Mouse (Mus musculus) MEL (cell line): ENCODE results near the gene Dcakd. TPM values are rescaled to one million over a fixed set of nuclear protein-coding genes. Genes with fewer than 3 reads are reported as not detected.

Experiments
- DNase-seq: peaks from one replicate; pipeline ENCODE4 v3.0.0; 2011; ENCODE audit warnings: low read depth, low spot score
- H3K27ac ChIP-seq: 2 replicates; pipeline ENCODE4 v1.5.1; 2012; ENCODE audit warnings: low read depth, mild to moderate bottlenecking, control low read depth, low read length, moderate library complexity; ENCODE audit not compliant: control insufficient read depth
- H3K27me3 ChIP-seq, 2 experiments: fragments of 150-350 bp in 1 of 2; sonication (generic) in 1 of 2; 2 replicates each; pipeline ENCODE4 v1.6.1; 2012; ENCODE audit warnings: low read length in 2 of 2, mild to moderate bottlenecking in 2 of 2, improper control_type of control experiment in 1 of 2, moderate library complexity in 1 of 2; ENCODE audit not compliant: insufficient read depth in 2 of 2, control insufficient read depth in 1 of 2
- H3K36me3 ChIP-seq, 2 experiments: 2 replicates each; pipeline ENCODE4 v1.6.1; 2012 to 2014; ENCODE audit warnings: low read length in 2 of 2, improper control_type of control experiment in 1 of 2, inconsistent platforms in 1 of 2, mild to moderate bottlenecking in 1 of 2; ENCODE audit not compliant: insufficient read depth in 2 of 2, control insufficient read depth in 1 of 2
- H3K4me1 ChIP-seq, 2 experiments: fragments of 150-350 bp in 1 of 2; sonication (generic) in 1 of 2; 2 replicates each; pipeline ENCODE4 v1.6.1; 2012; ENCODE audit warnings: low read length in 2 of 2, improper control_type of control experiment in 1 of 2, mild to moderate bottlenecking in 1 of 2; ENCODE audit not compliant: insufficient read depth in 2 of 2, control insufficient read depth in 1 of 2
- H3K4me3 ChIP-seq, 2 experiments: fragments of 150-350 bp in 1 of 2; sonication (generic) in 1 of 2; 2 replicates each; pipeline ENCODE4 v1.5.1; 2012; ENCODE audit warnings: low read depth in 2 of 2, low read length in 2 of 2, mild to moderate bottlenecking in 2 of 2, moderate library complexity in 2 of 2, control low read depth in 1 of 2, improper control_type of control experiment in 1 of 2; ENCODE audit not compliant: control insufficient read depth in 1 of 2, insufficient read depth in 1 of 2
- H3K79me2 ChIP-seq: 2 replicates; pipeline ENCODE4 v1.6.1; 2012; ENCODE audit warnings: mild to moderate bottlenecking, low read length, moderate library complexity; ENCODE audit not compliant: control insufficient read depth, poor library complexity, insufficient read depth
- H3K9ac ChIP-seq: 2 replicates; pipeline ENCODE4 v1.6.1; 2012; ENCODE audit warnings: low read depth, mild to moderate bottlenecking, control low read depth, low read length, moderate library complexity; ENCODE audit not compliant: control insufficient read depth, poor library complexity, severe bottlenecking
- H3K9me3 ChIP-seq: fragments of 150-350 bp; sonication (generic); replicated peaks from 2 replicates; pipeline ENCODE4 v1.6.1; 2012; ENCODE audit warnings: mild to moderate bottlenecking, low read length, improper control_type of control experiment, moderate library complexity; ENCODE audit not compliant: insufficient read depth
- BHLHE40 ChIP-seq: IDR thresholded peaks from 2 replicates; pipeline ENCODE4 v1.6.1; 2012; ENCODE audit warnings: low read depth, mild to moderate bottlenecking, inconsistent platforms, low read length, improper control_type of control experiment, borderline replicate concordance
- CHD1 ChIP-seq: IDR thresholded peaks from 2 replicates; pipeline ENCODE4 v1.6.1; 2012; ENCODE audit warnings: low read depth, mild to moderate bottlenecking, inconsistent platforms, low read length, improper control_type of control experiment
- EP300 ChIP-seq, 2 experiments: IDR thresholded peaks; 2 replicates each; pipeline ENCODE4 v1.6.1; 2011; ENCODE audit warnings: improper control_type of control experiment in 2 of 2, low read length in 2 of 2, low read depth in 1 of 2, mild to moderate bottlenecking in 1 of 2
- GATA1 ChIP-seq: IDR thresholded peaks from 2 replicates; pipeline ENCODE4 v1.6.1; 2011; ENCODE audit warnings: low read depth, low read length, improper control_type of control experiment
- HCFC1 ChIP-seq: IDR thresholded peaks from 2 replicates; pipeline ENCODE4 v1.6.1; 2012; ENCODE audit warnings: low read depth, mild to moderate bottlenecking, inconsistent platforms, low read length, improper control_type of control experiment, moderate library complexity
- JUND ChIP-seq: IDR thresholded peaks from 2 replicates; pipeline ENCODE4 v1.6.1; 2011; ENCODE audit warnings: low read depth, mild to moderate bottlenecking, improper control_type of control experiment, low read length
- MAX ChIP-seq: IDR thresholded peaks from 2 replicates; pipeline ENCODE4 v1.6.1; 2011; ENCODE audit warnings: low read length, improper control_type of control experiment
- MAZ ChIP-seq: IDR thresholded peaks from 2 replicates; pipeline ENCODE4 v1.6.1; 2012; ENCODE audit warnings: low read depth, mild to moderate bottlenecking, inconsistent platforms, low read length, improper control_type of control experiment
- MEF2A ChIP-seq: IDR thresholded peaks from 2 replicates; pipeline ENCODE4 v1.6.1; 2014; ENCODE audit warnings: low read depth, mild to moderate bottlenecking, inconsistent platforms, low read length, improper control_type of control experiment; ENCODE audit not compliant: poor library complexity, insufficient replicate concordance, severe bottlenecking; ENCODE audit errors: extremely low read depth
- MYB ChIP-seq: IDR thresholded peaks from 2 replicates; pipeline ENCODE4 v1.6.1; 2011; ENCODE audit warnings: mild to moderate bottlenecking, low read depth, low read length, improper control_type of control experiment
- NRF1 ChIP-seq: IDR thresholded peaks from 2 replicates; pipeline ENCODE4 v1.6.1; 2014; ENCODE audit warnings: low read depth, mild to moderate bottlenecking, inconsistent platforms, low read length, improper control_type of control experiment, moderate library complexity; ENCODE audit not compliant: poor library complexity, insufficient read depth, severe bottlenecking
- POLR2A ChIP-seq, 2 experiments: IDR thresholded peaks; 2 replicates each; pipeline ENCODE4 v1.6.1; 2011 to 2012; ENCODE audit warnings: low read length in 2 of 2, mild to moderate bottlenecking in 2 of 2, control low read depth in 1 of 2, improper control_type of control experiment in 1 of 2, low read depth in 1 of 2, moderate library complexity in 1 of 2; ENCODE audit not compliant: control insufficient read depth in 1 of 2, insufficient read depth in 1 of 2, poor library complexity in 1 of 2
- SIN3A ChIP-seq: IDR thresholded peaks from 2 replicates; pipeline ENCODE4 v1.6.1; 2012; ENCODE audit warnings: low read length, improper control_type of control experiment, inconsistent platforms
- TBP ChIP-seq: IDR thresholded peaks from 2 replicates; pipeline ENCODE4 v1.8.0; 2011; ENCODE audit warnings: low read depth, low read length, improper control_type of control experiment
- TCF12 ChIP-seq: IDR thresholded peaks from 2 replicates; pipeline ENCODE4 v1.6.1; 2014; ENCODE audit warnings: low read depth, mild to moderate bottlenecking, inconsistent platforms, low read length, improper control_type of control experiment, moderate library complexity
- USF1 ChIP-seq: IDR thresholded peaks from 2 replicates; pipeline ENCODE4 v1.6.1; 2014; ENCODE audit warnings: low read depth, mild to moderate bottlenecking, inconsistent platforms, low read length, improper control_type of control experiment, moderate library complexity
- USF2 ChIP-seq, 2 experiments: IDR thresholded peaks; 2 replicates each; pipeline ENCODE4 v1.6.1; 2011 to 2012; ENCODE audit warnings: improper control_type of control experiment in 2 of 2, low read length in 2 of 2, borderline replicate concordance in 1 of 2, inconsistent platforms in 1 of 2, low read depth in 1 of 2, mild to moderate bottlenecking in 1 of 2; ENCODE audit not compliant: insufficient read depth in 1 of 2
- ZC3H11A ChIP-seq: IDR thresholded peaks from 2 replicates; pipeline ENCODE4 v1.6.1; 2012; ENCODE audit warnings: low read depth, mild to moderate bottlenecking, inconsistent platforms, low read length, improper control_type of control experiment
- ZKSCAN1 ChIP-seq: IDR thresholded peaks from 2 replicates; pipeline ENCODE4 v1.6.1; 2012; ENCODE audit warnings: low read depth, mild to moderate bottlenecking, inconsistent platforms, low read length, improper control_type of control experiment, moderate library complexity
- ZNF384 ChIP-seq: IDR thresholded peaks from 2 replicates; pipeline ENCODE4 v1.6.1; 2012; ENCODE audit warnings: low read depth, mild to moderate bottlenecking, inconsistent platforms, low read length, improper control_type of control experiment
- polyA plus RNA-seq, 2 experiments: library from polyadenylated mRNA; stranded (reverse) in 1 of 2; unstranded in 1 of 2; fragments of >175 nt in 1 of 2; fragments of >200 nt in 1 of 2; gene quantifications; 2 replicates each; pipeline versions ENCODE4 v1.2.1 to v1.2.4; 2012; ENCODE audit warnings: low replicate concordance in 2 of 2, low read depth in 1 of 2; ENCODE audit not compliant: insufficient read length in 2 of 2, insufficient read depth in 1 of 2, missing spikeins in 1 of 2
- total RNA-seq: library from RNA; depleted of rRNA; stranded (reverse); fragments of 300-350 nt; gene quantifications from 2 replicates; pipeline ENCODE4 v1.2.3, GENCODE M21; 2012

Dcakd gene
- total and polyA plus RNA-seq, 3 experiments = 15.6 to 112 (median 82.3) TPM

DNA sequence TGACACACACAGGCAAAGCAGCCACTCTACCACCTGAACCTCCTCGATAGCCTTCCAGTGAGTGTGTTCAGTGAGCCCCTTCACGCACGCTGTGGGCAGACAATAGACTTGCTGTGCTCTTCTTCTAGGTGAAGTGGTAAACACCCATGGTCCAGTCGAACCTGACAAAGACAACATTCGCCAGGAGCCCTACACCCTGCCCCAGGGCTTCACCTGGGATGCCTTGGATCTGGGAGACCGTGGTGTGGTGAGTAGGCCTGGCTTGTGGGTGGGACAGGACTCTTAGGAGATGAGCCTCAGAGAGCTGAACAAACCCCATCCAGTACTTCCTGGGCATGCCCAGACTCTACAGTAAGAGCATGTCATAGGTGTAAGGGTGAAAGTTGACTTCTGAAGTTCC lies 23.9 kb upstream of the Dcakd start:
- Histone ChIP-seq H3K4me3 (no peak overlapping the region), H3K4me1 (no peaks in the 10 kb centered on the region), H3K9me3 (no peaks in the 10 kb centered on the region), H3K27ac (no peak overlapping the region), H3K9ac (no peak overlapping the region), H3K79me2 (no peaks in the 10 kb centered on the region; the same call in 1 of the 2 replicates), H3K27me3 (no peaks in the 10 kb centered on the region), H3K36me3 (peaks cover 0 to 27% of the 10 kb centered on the region in 2 experiments; a peak in 2 of 4 replicates)
- DNase-seq = no peak
- no peak for TF ChIP-seq SIN3A
- TF ChIP-seq USF2 (IDR thresholded peaks at IDR 0.05; ENCODE audit: borderline replicate concordance in 1 of 2, insufficient read depth in 1 of 2, low read depth in 1 of 2, low read length in 2 of 2) = no peak
- no peak for TF ChIP-seq BHLHE40
- TF ChIP-seq ZC3H11A = no peak
- TF ChIP-seq EP300 (IDR thresholded peaks at IDR 0.05; ENCODE audit: low read depth in 1 of 2, low read length in 2 of 2) = no peak
- no peak for TF ChIP-seq GATA1
- TF ChIP-seq HCFC1 = no peak
- no peak for TF ChIP-seq MYB
- TF ChIP-seq MAZ = no peak
- TF ChIP-seq MEF2A = no peak
- no peak for TF ChIP-seq USF1
- TF ChIP-seq ZNF384 = no peak
- TF ChIP-seq CHD1 = no peak
- TF ChIP-seq NRF1 = no peak
- TF ChIP-seq MAX = no peak
- TF ChIP-seq TBP = no peak
- no peak for TF ChIP-seq ZKSCAN1
- no peak for TF ChIP-seq JUND
- TF ChIP-seq POLR2A (IDR thresholded peaks at IDR 0.05; ENCODE audit: control insufficient read depth in 1 of 2, insufficient read depth in 1 of 2, low read depth in 1 of 2, low read length in 2 of 2, poor library complexity in 1 of 2) = no peak
- TF ChIP-seq TCF12 = no peak

- H3K79me2 ChIP-seq = no peaks in the 10 kb centered on the region; the same call in 1 of the 2 replicates
- H3K9me3 ChIP-seq = no peaks in the 10 kb centered on the region
- H3K4me3 ChIP-seq = no peak overlapping the region
- no peak for TF ChIP-seq ZC3H11A
- H3K4me1 ChIP-seq = no peaks in the 10 kb centered on the region
- no peaks in the 10 kb centered on the region for H3K27me3 ChIP-seq
- no peak overlapping the region for H3K27ac ChIP-seq
- no peak for DNase-seq
- no peak overlapping the region for H3K9ac ChIP-seq
- H3K36me3 ChIP-seq = peaks cover 0 to 30% of the 10 kb centered on the region in 2 experiments; a peak in 2 of 4 replicates
These were observed 23.1 kb upstream of the Dcakd start for GRCm38 (mm10) chr11:103051249-103051691.
